Mouse (Mus musculus): ENCODE results near the gene Tspoap1.

Gene Tspoap1

GRCm38 (mm10) chr11:87759609-87760005 is 734 bp upstream of the Tspoap1 start:
- no peak for DNase-seq (ENCODE audit: low spot score)

- no peak for DNase-seq (ENCODE audit: low spot score)
Measured at GRCm38 (mm10) chr11:87761181-87761721, 910 bp downstream of the Tspoap1 start.

DNA sequence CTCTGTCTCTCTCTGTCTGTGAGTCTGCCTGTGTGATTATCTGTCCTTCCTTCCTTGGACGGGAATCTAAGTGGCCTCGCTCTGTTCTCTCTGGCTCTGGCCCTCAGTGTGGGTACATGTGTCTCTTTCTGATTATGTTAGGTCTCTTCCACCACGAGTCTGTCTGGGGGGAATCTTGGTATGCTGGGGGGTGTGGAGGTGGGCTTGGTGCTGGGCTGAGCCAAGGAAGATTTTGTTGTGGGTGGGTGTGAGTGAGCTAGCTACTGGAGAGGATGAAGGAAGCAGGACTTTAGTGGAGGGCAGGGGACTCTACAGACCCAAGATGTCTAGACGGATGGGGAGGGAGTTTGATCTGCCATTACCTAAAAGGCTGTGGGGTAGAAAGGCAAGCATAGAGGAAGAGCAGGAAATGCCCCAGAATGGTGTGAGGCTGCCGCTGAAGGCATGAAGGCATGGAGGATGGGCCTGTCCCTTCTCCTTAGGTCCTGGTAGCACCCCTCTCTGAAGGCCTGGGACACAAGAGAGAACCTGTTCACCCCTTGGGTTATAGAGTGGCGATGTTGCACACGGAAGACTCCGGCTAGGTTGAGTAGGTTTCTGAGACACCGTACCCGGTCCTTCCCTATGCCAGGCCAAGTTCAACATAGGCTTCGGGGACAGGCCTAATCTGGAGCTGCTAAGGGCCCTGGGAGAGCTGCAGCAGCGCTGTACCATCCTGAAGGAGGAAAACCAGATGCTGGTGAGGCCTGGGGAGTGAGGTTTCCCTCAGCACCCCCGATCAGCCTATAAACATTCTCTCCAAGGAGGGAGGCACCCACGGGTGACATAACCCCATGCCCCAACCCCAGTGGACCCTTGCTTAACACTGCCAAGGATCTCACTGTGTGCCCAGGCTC is 1.7 kb downstream of the Tspoap1 start:
- DNase-seq (ENCODE audit: low spot score) = no peak

- no peak for DNase-seq (ENCODE audit: low spot score)
Measured at GRCm38 (mm10) chr11:87762702-87763385, 2.5 kb downstream of the Tspoap1 start.

DNA sequence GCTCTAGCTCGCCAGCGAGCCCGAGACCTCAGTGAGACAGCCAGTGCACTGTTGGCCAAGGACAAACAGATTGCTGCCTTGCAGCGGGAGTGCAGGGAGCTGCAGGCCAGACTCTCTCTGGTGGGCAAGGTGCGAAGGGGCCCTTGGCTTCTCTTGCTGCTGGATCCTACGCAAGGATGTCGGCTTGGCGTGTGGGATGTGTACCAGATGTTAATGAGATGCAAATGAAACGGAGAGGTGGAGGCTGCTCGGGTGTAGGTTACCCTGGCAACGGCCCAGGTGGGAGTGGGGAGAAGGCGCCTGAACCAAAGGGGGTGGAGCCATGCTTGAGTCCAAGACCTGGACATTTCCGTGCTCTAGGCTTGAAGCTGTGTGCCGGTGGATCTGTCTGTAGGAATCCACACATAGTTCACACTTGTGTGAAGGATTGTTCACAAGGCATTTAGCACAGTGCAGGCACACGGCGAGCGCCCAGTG is 3.2 kb downstream of the Tspoap1 start:
- peak; percentile 45 for DNase-seq (ENCODE audit: low spot score)

DNA sequence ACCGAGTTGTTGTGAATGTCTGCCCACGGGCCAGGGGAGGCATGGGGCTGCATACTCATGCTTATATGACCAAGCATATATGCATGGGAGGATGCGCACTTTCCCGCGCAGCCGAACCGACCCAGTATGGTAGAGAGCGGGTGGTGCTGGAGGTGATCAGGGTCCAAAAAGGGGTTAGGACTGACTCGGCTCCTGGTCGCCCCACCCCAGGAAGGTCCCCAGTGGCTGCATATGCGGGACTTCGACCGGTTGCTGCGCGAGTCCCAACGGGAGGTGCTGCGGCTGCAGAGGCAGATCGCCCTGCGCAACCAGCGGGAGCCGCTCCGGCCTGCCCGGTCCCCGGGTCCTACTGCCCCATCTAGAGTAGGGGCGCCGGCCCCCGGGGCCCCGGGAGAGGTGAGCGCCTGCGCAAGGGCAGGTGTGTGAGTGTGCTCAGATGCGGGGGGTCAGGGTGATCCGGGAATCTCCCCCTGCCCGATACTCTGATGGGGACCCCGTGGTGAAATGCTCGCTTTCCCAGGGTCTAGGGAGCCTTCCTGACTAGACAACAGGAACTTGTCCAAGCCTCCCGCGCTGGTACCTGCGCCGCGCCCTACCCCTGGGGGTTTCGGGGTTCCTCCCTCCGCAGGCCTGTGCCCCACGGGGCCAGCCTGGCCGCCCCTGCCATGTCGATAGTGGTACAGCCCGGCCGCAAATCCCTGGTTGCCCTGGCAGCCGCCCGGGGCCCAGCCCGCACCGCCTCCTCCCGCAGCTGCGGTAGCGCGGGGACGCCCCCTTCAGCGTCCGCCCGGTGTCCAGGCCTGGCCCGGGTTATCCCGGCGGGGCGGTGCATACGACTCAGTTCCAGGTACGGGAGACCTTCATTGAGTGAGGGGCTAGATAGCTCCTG is 3.9 kb downstream of the Tspoap1 start:
- peak; percentile 49 for DNase-seq (ENCODE audit: low spot score)

GRCm38 (mm10) chr11:87768745-87769144 is 8.4 kb downstream of the Tspoap1 start:
- no peak for DNase-seq (ENCODE audit: low spot score)

DNA sequence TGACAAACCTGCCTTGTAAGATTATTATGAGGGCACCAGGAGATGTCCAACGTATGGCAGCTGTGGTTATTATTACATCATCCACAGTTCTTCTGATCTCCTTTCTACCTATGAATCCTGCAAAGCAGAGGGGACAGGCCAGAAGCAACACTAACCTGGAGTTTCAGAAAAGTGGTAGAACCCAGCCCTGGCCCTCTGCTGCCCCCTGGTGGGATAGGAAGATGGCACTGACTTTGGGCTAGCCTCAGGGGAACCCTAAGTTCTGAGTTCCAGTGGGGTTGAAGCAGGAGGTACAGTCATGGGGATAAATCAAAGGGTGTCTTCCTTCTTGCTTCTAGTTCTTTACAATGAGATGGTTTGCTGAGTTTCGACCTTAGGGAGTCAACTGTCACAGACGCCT is 10.6 kb downstream of the Tspoap1 start:
- peak; percentile 64 for DNase-seq (ENCODE audit: low spot score)

- DNase-seq (ENCODE audit: low spot score) = no peak
Measured at GRCm38 (mm10) chr11:87772354-87772753, 12.0 kb downstream of the Tspoap1 start.

- DNase-seq (ENCODE audit: low spot score) = peak; percentile 77
Measured at GRCm38 (mm10) chr11:87778100-87778765, 17.9 kb downstream of the Tspoap1 start.

- DNase-seq (ENCODE audit: low spot score) = no peak
Measured at GRCm38 (mm10) chr11:87778915-87779314, 18.6 kb downstream of the Tspoap1 start.

DNA sequence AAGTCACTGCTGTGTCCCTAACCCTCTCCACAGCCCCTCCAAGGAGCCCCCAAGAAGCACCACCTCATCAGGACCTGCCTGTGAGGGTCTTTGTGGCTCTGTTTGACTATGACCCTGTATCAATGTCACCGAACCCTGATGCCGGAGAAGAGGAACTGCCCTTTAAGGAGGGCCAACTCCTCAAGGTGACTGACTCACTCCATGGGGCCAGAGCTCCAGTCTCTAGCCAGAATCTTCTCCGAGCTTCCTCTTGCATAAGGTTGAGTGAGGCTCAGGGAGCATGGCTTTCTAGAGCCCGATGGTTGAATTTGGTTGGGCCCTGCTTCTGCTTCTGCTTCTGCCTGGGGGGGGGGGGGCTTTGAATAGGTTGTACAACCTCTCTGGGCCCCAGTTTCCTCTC is 19.1 kb downstream of the Tspoap1 start:
- no peak for DNase-seq (ENCODE audit: low spot score)

- no peak for DNase-seq (ENCODE audit: low spot score)
Measured at GRCm38 (mm10) chr11:87780130-87780529, 19.8 kb downstream of the Tspoap1 start.

GRCm38 (mm10) chr11:87790088-87790487 is 29.7 kb downstream of the Tspoap1 start:
- DNase-seq (ENCODE audit: low spot score) = no peak

- no peak for DNase-seq (ENCODE audit: low spot score)
Measured at GRCm38 (mm10) chr11:87793460-87793859, 33.1 kb downstream of the Tspoap1 start, which contains the start of gene Mpo. Gene Mpo, plus strand, starts transcription at chr11:87793581.

DNA sequence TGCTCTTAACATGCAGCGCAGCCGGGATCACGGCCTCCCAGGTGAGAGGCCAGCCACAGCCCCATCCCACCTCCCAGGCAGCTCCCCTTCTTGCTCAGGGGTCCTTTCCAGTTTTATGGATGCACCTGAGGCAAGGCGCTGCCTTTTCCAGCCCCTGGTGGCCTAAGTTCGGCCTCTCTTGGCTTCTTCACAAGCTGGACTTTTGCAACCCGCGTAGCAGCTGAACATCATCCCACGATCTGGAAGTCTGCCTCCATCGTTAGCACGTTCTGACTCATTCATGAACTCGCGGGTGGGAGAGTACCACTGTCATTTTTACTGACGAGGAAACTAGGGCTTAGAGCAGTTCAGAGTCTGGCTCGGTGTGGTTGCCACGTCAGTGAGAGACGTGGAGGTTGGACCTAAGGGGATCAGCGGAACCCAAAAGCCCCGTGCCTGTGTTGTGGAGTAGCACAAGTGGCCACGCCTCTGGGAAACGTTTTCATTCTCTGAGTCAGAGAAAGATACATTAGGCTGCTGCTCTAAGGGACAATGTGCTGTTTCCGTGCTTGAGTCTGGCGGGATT is 41.5 kb downstream of the Tspoap1 start:
- no peak for DNase-seq (ENCODE audit: low spot score)

GRCm38 (mm10) chr11:87802621-87803020 is 42.3 kb downstream of the Tspoap1 start:
- DNase-seq (ENCODE audit: low spot score) = peak; percentile 21

DNA sequence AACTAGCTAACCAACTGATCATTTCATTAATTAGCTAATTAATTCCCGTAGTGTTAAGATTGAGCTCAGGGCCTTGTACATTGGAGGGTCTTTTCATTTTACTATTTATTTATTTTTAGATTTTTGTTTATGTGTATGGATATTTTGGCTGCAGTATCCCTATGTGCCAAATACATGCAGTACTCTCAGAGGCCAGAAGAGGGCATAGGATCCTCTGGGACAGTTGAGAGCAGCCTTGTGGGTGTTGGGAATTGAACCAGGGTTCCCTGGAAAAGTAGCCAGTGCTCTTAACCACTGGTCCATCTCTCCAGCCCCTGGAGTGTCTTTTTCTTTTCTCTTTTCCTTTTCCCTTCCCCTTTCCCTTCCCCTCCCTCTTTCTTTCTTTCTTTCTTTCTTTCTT is 45.1 kb downstream of the Tspoap1 start:
- DNase-seq (ENCODE audit: low spot score) = no peak

DNA sequence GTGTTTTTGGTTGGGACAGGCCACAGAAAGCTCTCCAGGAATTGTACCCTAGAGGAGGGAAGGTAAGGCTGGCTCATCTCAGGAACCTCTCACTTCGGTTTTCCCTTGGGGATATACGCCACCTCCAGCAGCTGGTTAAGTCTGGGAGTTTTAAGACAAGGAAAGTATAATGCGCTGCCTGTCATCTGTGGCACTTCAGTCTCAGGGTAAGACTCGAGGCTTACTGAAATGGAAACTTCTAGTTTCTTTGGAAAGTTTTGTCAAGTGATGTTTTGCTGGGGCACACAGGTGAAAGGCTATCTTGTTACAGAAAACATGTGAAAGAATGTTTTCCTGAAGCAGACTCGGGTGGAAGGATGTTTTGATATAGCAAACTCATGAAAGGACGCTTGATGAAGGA is 47.1 kb downstream of the Tspoap1 start:
- no peak for DNase-seq (ENCODE audit: low spot score)

DNA sequence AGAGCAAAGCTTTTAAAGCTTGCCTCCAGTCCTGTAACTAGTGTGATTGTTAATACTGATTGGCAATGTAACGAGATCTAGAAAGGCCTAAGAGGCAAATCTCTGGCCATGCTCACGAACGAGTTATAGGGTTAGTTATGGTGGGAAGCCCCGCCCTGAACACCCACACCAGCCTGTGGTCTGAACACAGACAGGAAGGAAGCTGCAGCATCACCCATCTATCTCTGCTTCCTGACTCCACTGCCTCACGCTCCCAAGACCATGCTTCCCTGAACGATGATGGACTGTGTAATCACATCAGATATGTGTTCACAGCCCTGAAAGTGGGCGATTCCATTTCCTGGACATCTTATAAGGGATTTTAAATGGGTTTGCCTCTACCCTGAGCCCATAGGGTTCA is 47.9 kb downstream of the Tspoap1 start:
- DNase-seq (ENCODE audit: low spot score) = no peak

DNA sequence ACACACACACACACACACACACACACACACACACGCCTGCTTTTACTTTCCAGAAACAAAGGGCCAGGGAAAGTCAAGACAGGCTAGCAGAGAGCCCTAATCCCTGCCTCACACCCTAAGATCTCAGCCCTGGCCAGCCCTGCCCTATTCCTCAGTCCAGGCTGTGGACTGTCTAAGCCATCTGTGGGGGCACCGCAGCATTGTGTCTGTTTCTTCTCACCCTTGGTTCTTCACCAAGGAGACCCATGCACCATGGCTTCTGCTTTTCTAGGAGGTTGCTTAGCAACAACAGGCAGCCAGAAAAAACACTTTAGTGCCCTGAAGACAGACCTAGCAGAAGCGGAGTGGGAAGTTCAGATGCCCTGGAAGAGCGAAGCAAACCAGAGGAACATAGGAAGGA is 51.1 kb downstream of the Tspoap1 start:
- DNase-seq (ENCODE audit: low spot score) = no peak

All from ovary, postnatal 36 days (tissue).